Mouse (Mus musculus) ES-E14 (cell line): ENCODE results near the gene Zfp952. TPM values are rescaled to one million over a fixed set of nuclear protein-coding genes. Genes with fewer than 3 reads are reported as not detected.

Experiments
- DNase-seq: peaks from one replicate; pipeline ENCODE4 v3.0.0-alpha.2; 2013; ENCODE audit warnings: low read depth, low spot score
- H3K27ac ChIP-seq: 2 replicates; pipeline ENCODE4 v1.5.1; 2012; ENCODE audit warnings: low read depth, mild to moderate bottlenecking, low read length, moderate library complexity, mixed read lengths; ENCODE audit not compliant: poor library complexity, insufficient read depth, severe bottlenecking
- H3K36me3 ChIP-seq: 2 replicates; pipeline ENCODE4 v1.6.1; 2012; ENCODE audit warnings: mild to moderate bottlenecking, low read length, moderate library complexity, mixed read lengths; ENCODE audit not compliant: control insufficient read depth, poor library complexity, insufficient read depth, severe bottlenecking
- H3K4me1 ChIP-seq, 2 experiments: fragments of 150-350 bp in 1 of 2; sonication (generic) in 1 of 2; 2 replicates each; pipeline ENCODE4 v1.6.1; 2012; ENCODE audit warnings: low read length in 2 of 2, mild to moderate bottlenecking in 1 of 2, mixed read lengths in 1 of 2; ENCODE audit not compliant: control insufficient read depth in 2 of 2, insufficient read depth in 2 of 2, poor library complexity in 1 of 2
- H3K4me3 ChIP-seq, 2 experiments: fragments of 150-350 bp in 1 of 2; sonication (generic) in 1 of 2; 2 replicates each; pipeline ENCODE4 v1.5.1; 2012; ENCODE audit warnings: low read length in 2 of 2, low read depth in 1 of 2, mild to moderate bottlenecking in 1 of 2, mixed read lengths in 1 of 2; ENCODE audit not compliant: insufficient read depth in 1 of 2, poor library complexity in 1 of 2, severe bottlenecking in 1 of 2
- H3K9ac ChIP-seq: 2 replicates; pipeline ENCODE4 v1.6.1; 2012; ENCODE audit warnings: low read depth, mild to moderate bottlenecking, low read length, mixed read lengths; ENCODE audit not compliant: poor library complexity, insufficient read depth, severe bottlenecking
- H3K9me3 ChIP-seq: fragments of 150-350 bp; sonication (generic); 2 replicates; pipeline ENCODE4 v1.6.1; 2012; ENCODE audit warnings: low read depth, mild to moderate bottlenecking, low read length; ENCODE audit not compliant: control insufficient read depth, insufficient read depth
- CHD2 ChIP-seq: IDR thresholded peaks from 2 replicates; pipeline ENCODE4 v1.6.1; 2014; ENCODE audit warnings: mild to moderate bottlenecking, low read depth, low read length, inconsistent platforms
- HCFC1 ChIP-seq: IDR thresholded peaks from 2 replicates; pipeline ENCODE4 v1.6.1; 2012; ENCODE audit warnings: low read length, inconsistent platforms, borderline replicate concordance; ENCODE audit not compliant: insufficient read depth
- MAFK ChIP-seq: IDR thresholded peaks from 2 replicates; pipeline ENCODE4 v1.6.1; 2014; ENCODE audit warnings: mild to moderate bottlenecking, low read depth, low read length, inconsistent platforms; ENCODE audit not compliant: insufficient read depth
- ZC3H11A ChIP-seq: IDR thresholded peaks from 2 replicates; pipeline ENCODE4 v1.6.1; 2012; ENCODE audit warnings: low read depth, mild to moderate bottlenecking, inconsistent platforms, low read length, borderline replicate concordance
- ZNF384 ChIP-seq: IDR thresholded peaks from 2 replicates; pipeline ENCODE4 v1.6.1; 2012; ENCODE audit warnings: low read depth, low read length, inconsistent platforms
- in situ Hi-C, 2 experiments: fragments of 600-800 bp; cut with MboI; formaldehyde crosslinking; loops; one replicate each; pipeline ENCODE4 v1.15.1; 2025; ENCODE audit warnings: low sequenced_read_pairs in 2 of 2, inconsistent platforms in 1 of 2; ENCODE audit not compliant: unreplicated experiment in 2 of 2
- total RNA-seq: library from RNA; depleted of rRNA; stranded (reverse); fragments of 300-350 nt; gene quantifications from 2 replicates; pipeline ENCODE4 v1.2.3, GENCODE M21; 2012; rRNA removed

Gene Zfp952
- 4.2 and 4.3 TPM in 2 replicates for total RNA-seq

DNA sequence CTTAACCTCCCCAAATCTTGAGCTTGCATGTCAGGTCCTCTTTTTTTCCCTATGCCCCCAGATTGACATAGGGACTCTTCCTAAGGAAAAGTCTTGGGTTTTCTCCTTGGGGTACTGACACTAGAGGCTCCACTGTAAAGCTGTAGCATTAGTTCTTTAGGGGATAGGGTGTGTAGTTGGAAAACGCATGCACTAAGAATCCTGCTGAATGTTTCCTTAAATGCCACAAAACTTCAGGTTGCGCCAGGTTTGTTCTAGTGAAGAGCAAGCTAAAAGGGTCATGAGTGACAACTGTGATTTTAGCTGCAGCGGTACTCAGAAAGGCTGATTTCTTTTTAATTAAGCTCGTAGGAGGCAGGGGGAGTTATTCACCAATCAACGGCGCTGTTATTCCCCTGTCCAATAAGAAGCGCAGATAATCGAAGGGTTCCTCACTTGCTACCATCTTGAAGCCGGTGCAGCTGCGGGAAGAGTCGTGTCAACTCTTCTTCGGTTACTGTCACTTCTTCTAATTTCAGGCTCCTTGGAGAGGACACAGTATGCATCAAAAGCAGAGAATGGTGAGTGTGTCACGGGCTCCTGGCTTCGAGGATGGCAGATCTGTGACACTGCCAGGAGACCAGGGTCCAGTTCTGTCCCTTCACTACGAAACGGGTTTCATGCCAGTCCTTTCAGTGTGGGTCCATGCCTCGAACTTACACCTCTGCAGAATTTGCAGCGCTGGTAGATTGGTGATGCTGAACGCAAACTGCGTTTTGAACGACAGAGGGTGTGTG lies at the start of gene Zfp952:
Gene Zfp952 (plus strand): TSS at position 431 of the 776 bp plus-strand sequence.
- peak; percentile 77 for DNase-seq
- Histone ChIP-seq H3K27ac (peak within 1 kb of the TSS; percentile 27; the same call in 1 of the 2 replicates), H3K9me3 (no peaks in the 10 kb centered on the region), H3K4me1 (peaks cover 0 to 4% of the 10 kb centered on the region in 2 experiments; a peak in 1 of 4 replicates), H3K4me3 (peak within 1 kb of the TSS; percentile 88 to 98), H3K36me3 (no peaks in the 10 kb centered on the region), H3K9ac (peak within 1 kb of the TSS; percentile 87)
- in situ Hi-C loops, result no loop called here
- no peak for TF ChIP-seq ZC3H11A
- peak; percentile 76 for TF ChIP-seq HCFC1
- no peak for TF ChIP-seq ZNF384
- TF ChIP-seq CHD2, result peak; percentile 89
- TF ChIP-seq MAFK, result no peak

DNA sequence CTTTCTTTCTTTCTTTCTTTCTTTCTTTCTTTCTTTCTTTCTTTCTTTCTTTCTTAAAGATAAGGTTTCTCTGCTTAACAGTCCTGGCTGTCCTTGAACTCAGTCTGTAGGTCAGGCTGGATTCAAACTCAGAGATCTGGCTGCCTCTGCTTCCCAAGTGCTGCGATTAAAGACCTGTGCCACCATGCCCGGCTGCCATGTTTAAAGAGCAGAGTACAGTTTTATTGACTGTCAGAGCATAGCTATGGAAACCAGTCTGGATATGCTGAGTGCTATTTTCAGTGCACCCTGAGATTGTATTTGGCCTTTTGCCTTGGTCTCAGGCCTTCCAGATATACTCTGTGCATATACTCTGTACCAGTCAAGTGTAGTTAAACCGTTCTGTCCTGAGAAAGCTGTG lies 49.3 kb upstream of the Zfp952 start:
- Histone ChIP-seq H3K36me3 (no peaks in the 10 kb centered on the region), H3K9ac (no peak overlapping the region), H3K4me1 (peaks cover 0 to 5% of the 10 kb centered on the region in 2 experiments; a peak in 1 of 4 replicates), H3K9me3 (no peaks in the 10 kb centered on the region), H3K4me3 (no peak overlapping the region), H3K27ac (no peak overlapping the region)
- TF ChIP-seq ZC3H11A (no peak), HCFC1 (no peak), ZNF384 (no peak), MAFK (no peak), CHD2 (no peak)
- in situ Hi-C loops, result no loop called here
- no peak for DNase-seq

DNA sequence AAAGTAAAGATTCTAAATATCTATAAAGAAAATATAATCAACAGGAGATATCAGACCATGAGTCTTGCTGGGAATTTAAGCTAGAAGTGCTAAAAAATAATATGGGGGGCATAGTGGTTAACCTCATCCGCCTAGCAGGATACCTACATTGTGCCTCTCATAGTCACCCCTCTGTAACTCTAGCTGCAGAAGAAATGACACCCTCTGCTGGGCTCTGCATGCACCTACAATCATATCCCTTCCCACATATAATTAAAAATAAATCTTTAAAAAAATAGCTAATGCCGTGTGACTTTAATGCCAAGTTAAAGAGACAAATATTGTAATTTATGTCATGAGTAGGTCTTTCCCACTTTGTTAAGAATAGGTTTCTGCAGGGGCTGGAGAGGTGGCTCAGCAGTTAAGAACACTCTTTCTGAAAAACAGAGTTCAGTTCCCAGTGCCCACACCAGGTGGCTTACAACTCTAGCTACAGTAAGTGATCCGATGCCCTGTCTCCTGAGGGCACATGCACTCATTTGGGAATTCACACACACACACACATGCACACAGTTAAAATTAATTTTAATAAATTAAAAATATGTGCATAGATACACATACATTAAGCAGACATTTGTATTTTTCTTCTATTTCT lies 48.4 kb upstream of the Zfp952 start:
- DNase-seq, result no peak
- TF ChIP-seq CHD2 (no peak), HCFC1 (no peak), MAFK (no peak), ZC3H11A (no peak), ZNF384 (no peak)
- in situ Hi-C loops, result no loop called here
- Histone ChIP-seq H3K27ac (no peak overlapping the region), H3K36me3 (no peaks in the 10 kb centered on the region), H3K4me3 (no peak overlapping the region), H3K9me3 (no peaks in the 10 kb centered on the region), H3K4me1 (peaks cover 0 to 5% of the 10 kb centered on the region in 2 experiments; a peak in 1 of 4 replicates), H3K9ac (no peak overlapping the region)

DNA sequence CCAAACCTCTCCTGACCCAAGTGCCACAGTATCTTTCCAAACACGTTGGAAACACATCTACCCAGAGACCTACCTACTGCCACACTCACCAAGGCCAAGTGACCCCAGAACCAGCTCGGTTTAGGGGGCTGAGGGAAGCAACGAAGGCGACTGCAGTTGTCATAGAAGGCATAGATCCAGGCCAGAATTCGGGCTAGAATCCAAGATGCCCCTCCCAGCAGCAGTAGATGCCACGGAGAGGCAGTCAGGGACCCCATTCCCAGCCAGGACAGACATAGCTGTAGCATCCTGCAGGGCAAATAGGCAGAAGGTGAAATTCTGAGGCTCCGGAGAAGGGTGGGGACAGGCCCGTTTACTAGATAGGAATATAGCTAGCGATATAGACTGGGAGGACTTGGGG lies 46.2 kb upstream of the Zfp952 start:
- in situ Hi-C loops, result no loop called here
- H3K9ac ChIP-seq, result peak overlapping the region; percentile 66
- H3K36me3 ChIP-seq, result no peaks in the 10 kb centered on the region
- no peaks in the 10 kb centered on the region for H3K9me3 ChIP-seq
- TF ChIP-seq ZNF384, result no peak
- no peak for TF ChIP-seq HCFC1
- TF ChIP-seq MAFK, result no peak
- no peak for TF ChIP-seq ZC3H11A
- no peak for TF ChIP-seq CHD2
- peaks cover 0 to 10% of the 10 kb centered on the region in 2 experiments; a peak in 2 of 4 replicates for H3K4me1 ChIP-seq
- H3K27ac ChIP-seq, result no peak overlapping the region; the same call in 1 of the 2 replicates
- H3K4me3 ChIP-seq, result peak overlapping the region; percentile 62 to 92
- no peak for DNase-seq
